Mouse (Mus musculus) neural tube, embryonic 11.5 days (tissue): ENCODE results near the gene Gm13871. TPM values are rescaled to one million over a fixed set of nuclear protein-coding genes. Genes with fewer than 3 reads are reported as not detected.
"Not testable (repeated sequence)": the region's sequence is repeated elsewhere in the genome, so short reads cannot be mapped to it uniquely, and the experiment has no call there.

ENCODE experiments used
- ATAC-seq: fragments of 200-750 bp; cut with Nextera tagmentation; 2 replicates; pipeline ENCODE4 v1.8.0; 2017; ENCODE audit warnings: moderate number of reproducible peaks, mild to moderate bottlenecking, moderate TSS enrichment, moderate library complexity; ENCODE audit not compliant: insufficient read depth, low FRiP score, low TSS enrichment
- DNase-seq: peaks from one replicate; pipeline ENCODE4 v3.0.0-alpha.2; 2015; ENCODE audit warnings: low spot score
- H3K27ac ChIP-seq: fragments of 300-500 bp; sonication (generic); 2 replicates; pipeline ENCODE4 v1.5.1; 2014; ENCODE audit warnings: low read depth, mild to moderate bottlenecking, low read length
- H3K27me3 ChIP-seq: fragments of 300-500 bp; sonication (generic); 2 replicates; pipeline ENCODE4 v1.6.1; 2014; ENCODE audit warnings: mild to moderate bottlenecking, low read length, mixed read lengths; ENCODE audit not compliant: control insufficient read depth, insufficient read depth
- H3K36me3 ChIP-seq: fragments of 300-500 bp; sonication (generic); 2 replicates; pipeline ENCODE4 v1.6.1; 2014; ENCODE audit warnings: mild to moderate bottlenecking, low read length, moderate library complexity, mixed read lengths; ENCODE audit not compliant: control insufficient read depth, insufficient read depth
- H3K4me1 ChIP-seq: fragments of 300-500 bp; sonication (generic); 2 replicates; pipeline ENCODE4 v1.6.1; 2014; ENCODE audit warnings: low read length, mixed read lengths; ENCODE audit not compliant: control insufficient read depth, insufficient read depth
- H3K4me2 ChIP-seq: fragments of 300-500 bp; sonication (generic); 2 replicates; pipeline ENCODE4 v1.6.1; 2014; ENCODE audit warnings: low read depth, mild to moderate bottlenecking, moderate library complexity
- H3K4me3 ChIP-seq: fragments of 300-500 bp; sonication (generic); 2 replicates; pipeline ENCODE4 v1.5.1; 2014; ENCODE audit warnings: low read depth, low read length
- H3K9ac ChIP-seq: fragments of 300-500 bp; sonication (generic); 2 replicates; pipeline ENCODE4 v1.6.1; 2014; ENCODE audit warnings: mild to moderate bottlenecking, low read length
- H3K9me3 ChIP-seq: fragments of 300-500 bp; sonication (generic); 2 replicates; pipeline ENCODE4 v1.6.1; 2016; ENCODE audit warnings: low read length; ENCODE audit not compliant: control insufficient read depth
- WGBS: fragments of 180-500 bp; shearing (Covaris S2); extraction: QIAGEN DNeasy Blood & Tissue Kit; methylation state at CpG from one replicate; pipeline ENCODE4 v1.1.7; 2014; 5-methylcytosine and 5-hydroxymethylcytosine counted together
- polyA plus RNA-seq: library from polyadenylated mRNA; unstranded; fragments of >200 nt; fragmentation: Nextera tagmentation; extraction: Ambion mirVana; gene quantifications from 2 replicates; pipeline ENCODE4 v1.2.1, GENCODE M21; 2014

Gm13871 gene
- not detected in 2 replicates for polyA plus RNA-seq

- H3K9me3 ChIP-seq, H3K9ac ChIP-seq, H3K4me1 ChIP-seq, H3K27me3 ChIP-seq, ATAC-seq, DNase-seq, H3K4me2 ChIP-seq, H3K4me3 ChIP-seq, H3K36me3 ChIP-seq, H3K27ac ChIP-seq: not testable (repeated sequence)
- no CpG with 5 or more reads among the region's 4 CpGs for WGBS
These were observed at the start of gene Gm13871 for GRCm38 (mm10) chr4:73905853-73906252. Gm13871 (minus strand) TSS chr4:73905953.

- H3K9me3 ChIP-seq: no peaks in the 10 kb centered on the region
- 76% methylated on average over 8 of the region's 8 CpGs for WGBS
- no peak for DNase-seq
- no peak within 1 kb of the TSS for H3K27ac ChIP-seq
- H3K4me3 ChIP-seq: no peak within 1 kb of the TSS
- H3K4me1 ChIP-seq: no peaks in the 10 kb centered on the region
- H3K27me3 ChIP-seq: no peaks in the 10 kb centered on the region
- H3K9ac ChIP-seq: no peak within 1 kb of the TSS
- H3K4me2 ChIP-seq: no peak within 1 kb of the TSS
- no peaks in the 10 kb centered on the region for H3K36me3 ChIP-seq
- no peak for ATAC-seq
These were observed 44.7 kb upstream of the Gm13871 start, which contains the start of gene 2310002L09Rik for GRCm38 (mm10) chr4:73950375-73950896. 2310002L09Rik (minus strand) TSS chr4:73950846.

GRCm38 (mm10) chr4:73920660-73921059 is 14.9 kb upstream of the Gm13871 start, which contains the start of gene Gm11756:
Gm11756 (minus strand) TSS chr4:73920760.
- not testable (repeated sequence) for H3K36me3 ChIP-seq, DNase-seq, H3K4me3 ChIP-seq, H3K27ac ChIP-seq, H3K27me3 ChIP-seq, H3K9ac ChIP-seq, ATAC-seq, H3K9me3 ChIP-seq, H3K4me1 ChIP-seq, H3K4me2 ChIP-seq
- WGBS: 84% methylated on average over 6 of the region's 6 CpGs

DNA sequence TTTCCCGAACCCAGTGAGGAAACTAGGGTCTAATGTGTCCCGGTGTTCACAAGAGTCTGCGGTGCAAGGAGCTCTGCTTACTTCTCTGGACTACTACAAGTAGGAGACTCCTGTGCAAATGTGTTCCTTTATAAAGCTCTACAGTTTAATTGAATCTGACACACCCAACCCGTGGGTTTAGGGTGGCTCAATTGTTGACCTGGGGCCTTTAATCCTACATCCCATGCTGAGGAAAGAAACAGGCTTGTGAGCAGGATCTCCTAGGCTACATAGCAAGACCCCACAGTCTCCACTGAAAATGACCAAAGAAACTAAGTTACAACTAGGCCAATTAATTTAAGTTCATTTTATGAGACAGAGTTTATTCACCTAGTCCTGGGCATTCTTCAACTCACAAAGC is 14.7 kb downstream of the Gm13871 start, which contains the start of gene Gm11757:
TSS of gene Gm11757 (minus strand) at position 101 of the 400 bp plus-strand sequence.
- H3K4me2 ChIP-seq, H3K4me3 ChIP-seq, H3K27me3 ChIP-seq, H3K27ac ChIP-seq, H3K9ac ChIP-seq, DNase-seq, H3K36me3 ChIP-seq, H3K4me1 ChIP-seq, H3K9me3 ChIP-seq, ATAC-seq: not testable (repeated sequence)
- no CpG with 5 or more reads among the region's 4 CpGs for WGBS

- not testable (repeated sequence) for H3K4me3 ChIP-seq, H3K4me2 ChIP-seq, H3K9ac ChIP-seq, H3K27me3 ChIP-seq, H3K27ac ChIP-seq, H3K9me3 ChIP-seq, H3K36me3 ChIP-seq, DNase-seq, H3K4me1 ChIP-seq, ATAC-seq
- no CpG with 5 or more reads among the region's 4 CpGs for WGBS
These were observed 29.6 kb downstream of the Gm13871 start, which contains the start of gene Gm11758 for GRCm38 (mm10) chr4:73876166-73876565. Gm11758 (minus strand) TSS chr4:73876266.

Other genes starting within 250 kb of the Gm13871 start
- gene Gm11239, start 237.6 kb downstream of the Gm13871 start, polyA plus RNA-seq: not detected in 2 replicates
- not detected in 2 replicates for gene Gm428, start 222.4 kb downstream of the Gm13871 start, polyA plus RNA-seq
- gene Rasef, start 115.0 kb downstream of the Gm13871 start, polyA plus RNA-seq: 0.42 and 0.61 TPM in 2 replicates
- gene Gm11758, start 29.7 kb downstream of the Gm13871 start, polyA plus RNA-seq: not detected in 2 replicates
- not detected in 2 replicates for gene Gm11757, start 14.8 kb downstream of the Gm13871 start, polyA plus RNA-seq
- 0.25 TPM in 1 of 2 replicates, not detected in the other for gene Gm11756, start 14.8 kb upstream of the Gm13871 start, polyA plus RNA-seq
- gene 2310002L09Rik, start 44.9 kb upstream of the Gm13871 start, polyA plus RNA-seq: 4.4 and 6.1 TPM in 2 replicates
- gene Frmd3, start 107.5 kb upstream of the Gm13871 start, polyA plus RNA-seq: 4.4 and 4.5 TPM in 2 replicates